Mouse (Mus musculus) erythroblast, embryonic 14.5 days (primary cell): ENCODE measurements around the gene Ehd4.

Source experiments
- GATA1 ChIP-seq: IDR thresholded peaks from 2 replicates; pipeline ENCODE4 v1.6.1; 2012; ENCODE audit warnings: low read length, inconsistent platforms, mixed read lengths
- TAL1 ChIP-seq: IDR thresholded peaks from 3 replicates; pipeline ENCODE4 v1.6.1; 2012; ENCODE audit warnings: low read length, inconsistent platforms, mixed read lengths

GRCm38 (mm10) chr2:120048173-120048572 lies 106.2 kb downstream of the Ehd4 start:
- no peak for TF ChIP-seq GATA1
- no peak for TF ChIP-seq TAL1
